Mouse (Mus musculus) liver, embryonic 15.5 days (tissue): ENCODE measurements at regions not wholly inside any gene's neighbourhood (a gene's known extent, or its start where the extent isn't known, plus 50 kb on each side); places are given as distances from the start of the nearest gene placed in this dataset.

Experiments used
- ATAC-seq: fragments of 200-750 bp; cut with Nextera tagmentation; 2 replicates; pipeline ENCODE4 v1.8.0; 2017; ENCODE audit warnings: moderate number of reproducible peaks, mild to moderate bottlenecking, moderate library complexity; ENCODE audit not compliant: insufficient read depth
- H3K27ac ChIP-seq: fragments of 300-500 bp; sonication (generic); replicated peaks from 2 replicates; pipeline ENCODE4 v1.5.1; 2015; ENCODE audit warnings: mild to moderate bottlenecking, inconsistent platforms
- H3K27me3 ChIP-seq: fragments of 300-500 bp; sonication (generic); 2 replicates; pipeline ENCODE4 v1.6.1; 2015; ENCODE audit warnings: mild to moderate bottlenecking, inconsistent platforms
- H3K36me3 ChIP-seq: fragments of 300-500 bp; sonication (generic); replicated peaks from 2 replicates; pipeline ENCODE4 v1.6.1; 2015; ENCODE audit warnings: moderate library complexity, mild to moderate bottlenecking, inconsistent platforms
- H3K4me1 ChIP-seq: fragments of 300-500 bp; sonication (generic); replicated peaks from 2 replicates; pipeline ENCODE4 v1.6.1; 2015; ENCODE audit warnings: inconsistent platforms
- H3K4me2 ChIP-seq: fragments of 300-500 bp; sonication (generic); 2 replicates; pipeline ENCODE4 v1.6.1; 2015; ENCODE audit warnings: moderate library complexity, mild to moderate bottlenecking, inconsistent platforms
- H3K4me3 ChIP-seq: fragments of 300-500 bp; sonication (generic); replicated peaks from 2 replicates; pipeline ENCODE4 v1.5.1; 2015; ENCODE audit warnings: mild to moderate bottlenecking, inconsistent platforms
- H3K9ac ChIP-seq: fragments of 300-500 bp; sonication (generic); 2 replicates; pipeline ENCODE4 v1.6.1; 2015; ENCODE audit warnings: moderate library complexity, mild to moderate bottlenecking, inconsistent platforms
- H3K9me3 ChIP-seq: fragments of 300-500 bp; sonication (generic); replicated peaks from 2 replicates; pipeline ENCODE4 v1.6.1; 2016; ENCODE audit warnings: inconsistent platforms
- WGBS: fragments of 180-500 bp; shearing (Covaris S2); methylation state at CpG from one replicate; pipeline ENCODE4 v1.1.7; 2015; ENCODE audit warnings: mixed read lengths; ENCODE audit not compliant: insufficient replicate concordance; 5-methylcytosine and 5-hydroxymethylcytosine counted together

DNA sequence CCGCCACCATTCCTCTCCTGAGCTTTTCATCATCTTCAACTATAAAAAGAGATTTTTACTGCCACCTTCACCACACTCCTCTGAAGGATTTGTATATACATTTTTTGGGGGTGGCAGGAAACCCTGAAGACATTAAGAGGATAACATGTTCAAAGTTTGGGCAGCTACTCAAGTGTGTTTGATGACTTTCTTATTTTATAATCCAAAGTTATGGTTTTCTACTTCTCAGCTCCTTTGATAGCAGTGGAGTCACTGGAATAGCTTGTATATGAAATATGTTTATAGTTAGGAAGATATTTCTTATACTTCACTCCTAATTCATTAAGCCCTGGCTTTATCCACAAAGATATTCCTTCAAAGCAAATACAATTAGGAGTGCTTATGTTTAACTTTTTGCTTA is 229.5 kb upstream of the Lcorl start:
- H3K4me3 ChIP-seq: no peak overlapping the region
- no peak overlapping the region for H3K4me2 ChIP-seq
- H3K9ac ChIP-seq: no peak overlapping the region
- 65% methylated on average over 1 of the region's 1 CpGs for WGBS
- no peak overlapping the region for H3K27ac ChIP-seq
- no peak for ATAC-seq
- H3K36me3 ChIP-seq: no peaks in the 10 kb centered on the region
- H3K27me3 ChIP-seq: no peaks in the 10 kb centered on the region
- H3K9me3 ChIP-seq: no peaks in the 10 kb centered on the region
- H3K4me1 ChIP-seq: no peaks in the 10 kb centered on the region

DNA sequence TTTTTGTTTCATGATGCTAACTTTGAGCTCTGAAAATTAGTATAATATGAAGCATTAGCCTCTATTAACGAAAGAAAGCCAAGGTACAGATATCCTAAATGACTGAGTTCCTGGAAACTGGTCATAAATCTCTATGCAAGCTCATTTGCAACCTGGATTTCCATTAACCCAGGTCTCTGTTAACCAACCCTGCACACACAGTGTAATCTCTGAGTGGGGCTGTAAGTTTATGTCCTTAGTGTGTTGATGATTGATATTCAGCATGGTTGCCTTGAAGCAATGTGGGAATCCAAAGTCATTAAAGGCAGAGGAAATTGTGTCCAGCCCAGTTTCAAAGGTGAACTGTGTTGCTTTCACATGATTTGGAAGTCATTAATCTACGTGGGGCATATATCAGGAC is 225.9 kb upstream of the Lcorl start:
- H3K9me3 ChIP-seq: no peaks in the 10 kb centered on the region
- H3K4me1 ChIP-seq: no peaks in the 10 kb centered on the region
- H3K4me3 ChIP-seq: no peak overlapping the region
- 51% methylated on average over 2 of the region's 2 CpGs for WGBS
- ATAC-seq: no peak
- no peaks in the 10 kb centered on the region for H3K27me3 ChIP-seq
- no peak overlapping the region for H3K27ac ChIP-seq
- no peaks in the 10 kb centered on the region for H3K36me3 ChIP-seq
- no peak overlapping the region for H3K9ac ChIP-seq
- H3K4me2 ChIP-seq: no peak overlapping the region

DNA sequence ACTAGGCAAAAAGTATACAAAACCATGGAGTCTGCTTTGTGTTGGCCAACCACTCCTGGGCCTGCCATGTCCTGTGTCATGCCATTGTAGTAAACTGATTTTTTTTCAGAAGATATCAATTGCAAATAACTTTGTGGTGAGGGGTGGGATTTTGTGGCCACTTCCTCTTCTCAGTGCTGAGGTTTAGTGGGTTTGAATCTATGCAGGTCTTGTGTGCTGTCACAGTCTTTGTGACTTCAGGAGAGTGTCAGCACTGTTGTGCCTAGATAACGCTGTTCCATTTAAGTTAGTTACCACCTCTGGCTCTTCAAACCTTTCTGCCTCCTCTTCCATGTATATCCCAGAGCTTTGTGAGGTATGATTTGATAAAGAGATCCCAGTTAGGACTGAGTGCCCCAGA is 216.3 kb upstream of the Lcorl start:
- no peak overlapping the region for H3K9ac ChIP-seq
- no peaks in the 10 kb centered on the region for H3K27me3 ChIP-seq
- H3K9me3 ChIP-seq: no peaks in the 10 kb centered on the region
- no peaks in the 10 kb centered on the region for H3K4me1 ChIP-seq
- no peak overlapping the region for H3K27ac ChIP-seq
- ATAC-seq: no peak
- no peak overlapping the region for H3K4me3 ChIP-seq
- WGBS: 15% methylated on average over 1 of the region's 1 CpGs
- no peaks in the 10 kb centered on the region for H3K36me3 ChIP-seq
- no peak overlapping the region for H3K4me2 ChIP-seq

DNA sequence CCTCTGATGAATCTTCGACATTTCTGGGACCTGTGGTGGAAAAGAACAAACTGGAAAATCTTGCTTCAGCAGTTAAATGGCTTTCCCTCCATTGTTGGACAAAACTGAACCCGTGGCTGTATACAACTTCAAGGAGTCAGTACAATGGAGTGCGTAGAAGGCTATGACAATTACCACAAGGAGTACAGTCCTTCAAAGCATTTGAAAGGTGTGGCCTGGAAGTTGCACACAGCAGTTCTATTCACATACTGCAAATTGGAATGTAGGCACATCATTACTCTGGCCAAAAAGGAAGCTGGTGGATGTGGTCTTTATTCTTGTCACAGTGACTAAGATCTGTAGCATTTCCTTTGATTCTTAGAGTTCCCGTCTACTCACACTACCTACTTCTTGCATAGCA is 215.7 kb upstream of the Lcorl start:
- Histone ChIP-seq H3K9ac (no peak overlapping the region), H3K4me2 (no peak overlapping the region), H3K9me3 (no peaks in the 10 kb centered on the region), H3K4me1 (no peaks in the 10 kb centered on the region), H3K27ac (no peak overlapping the region), H3K36me3 (no peaks in the 10 kb centered on the region), H3K27me3 (no peaks in the 10 kb centered on the region), H3K4me3 (no peak overlapping the region)
- 23% methylated on average over 4 of the region's 4 CpGs for WGBS
- ATAC-seq: no peak

DNA sequence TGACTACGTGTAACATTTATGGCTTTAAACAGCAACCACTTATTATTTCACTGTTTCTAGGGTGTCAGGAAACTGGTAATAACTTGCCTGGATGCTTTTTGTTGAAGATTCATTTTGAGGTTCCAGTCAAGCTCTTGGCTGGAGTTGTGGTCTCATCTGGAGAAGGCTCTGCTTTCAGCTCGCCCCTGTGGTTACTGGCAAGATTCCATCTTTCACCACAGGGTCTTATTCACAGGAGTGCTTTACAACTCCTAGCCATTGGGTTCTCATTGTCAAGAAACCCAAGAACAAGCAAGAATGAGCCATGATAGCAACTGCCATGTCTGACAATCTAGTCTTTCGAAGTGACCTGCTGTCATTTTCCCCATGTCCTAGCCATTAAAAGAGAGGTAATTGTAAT is 202.5 kb upstream of the Lcorl start:
- Histone ChIP-seq H3K27ac (no peak overlapping the region), H3K4me3 (no peak overlapping the region), H3K27me3 (no peaks in the 10 kb centered on the region), H3K4me1 (no peaks in the 10 kb centered on the region), H3K9ac (no peak overlapping the region), H3K4me2 (no peak overlapping the region), H3K9me3 (0 out of 2 replicates have a peak, but pooled peaks cover 4% of the 10 kb centered on the region), H3K36me3 (no peaks in the 10 kb centered on the region)
- ATAC-seq: no peak
- WGBS: 52% methylated on average over 3 of the region's 3 CpGs

DNA sequence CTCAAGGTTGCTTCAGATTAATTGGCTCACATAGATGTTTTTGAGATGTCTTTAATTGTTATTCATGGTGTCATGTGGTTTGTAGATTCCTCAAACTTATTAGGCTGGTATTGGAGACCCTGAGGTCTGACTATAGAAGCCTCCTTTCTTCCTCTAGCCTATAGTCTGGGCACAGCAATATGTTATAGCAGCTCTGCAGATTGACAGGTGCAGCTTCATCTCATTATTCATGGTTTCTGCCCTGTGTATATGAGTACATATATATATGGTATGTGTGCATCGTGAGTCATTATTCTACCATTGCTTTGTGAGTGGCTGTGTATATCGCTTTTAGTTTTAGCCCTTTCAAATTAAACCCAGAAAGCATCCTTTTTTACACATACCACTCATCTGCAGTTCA is 197.4 kb upstream of the Lcorl start:
- Histone ChIP-seq H3K36me3 (no peaks in the 10 kb centered on the region), H3K27me3 (no peaks in the 10 kb centered on the region), H3K4me3 (no peak overlapping the region), H3K27ac (no peak overlapping the region), H3K4me2 (no peak overlapping the region), H3K9me3 (no peaks in the 10 kb centered on the region), H3K9ac (no peak overlapping the region), H3K4me1 (no peaks in the 10 kb centered on the region)
- no peak for ATAC-seq
- 65% methylated on average over 2 of the region's 2 CpGs for WGBS

DNA sequence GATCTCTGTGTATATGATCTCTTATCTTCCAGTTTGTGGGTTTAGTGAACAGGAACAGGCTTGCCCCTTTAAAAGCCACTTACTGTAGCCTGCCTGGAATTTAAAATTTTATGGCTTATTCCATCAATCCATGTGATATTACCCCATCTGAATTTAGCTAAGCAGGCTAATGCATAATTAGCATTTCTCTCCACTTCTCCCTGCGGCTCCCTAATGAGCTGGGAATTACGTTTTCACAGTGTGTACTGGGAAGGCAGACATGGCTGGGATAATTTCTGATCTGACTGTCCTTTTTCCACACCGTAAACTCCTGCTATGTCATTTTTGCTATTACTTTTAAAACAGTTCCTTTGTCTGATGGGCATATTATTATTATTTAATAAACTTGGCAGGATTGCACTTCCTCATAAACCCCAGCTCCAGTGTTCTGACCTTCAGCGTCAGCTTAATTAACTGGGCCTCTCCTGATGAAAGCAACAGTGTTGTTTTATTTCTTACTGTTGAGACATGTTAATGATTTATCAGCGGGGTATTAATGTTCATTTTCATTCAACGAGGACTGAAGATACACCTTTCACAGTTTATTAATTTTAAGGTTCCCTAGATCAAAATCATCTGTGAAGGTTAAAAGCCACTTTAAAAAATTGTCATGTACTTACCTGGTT is 185.4 kb upstream of the Lcorl start:
- ATAC-seq: no peak
- WGBS: 62% methylated on average over 6 of the region's 6 CpGs
- Histone ChIP-seq H3K4me1 (no peaks in the 10 kb centered on the region), H3K9ac (no peak overlapping the region), H3K27me3 (no peaks in the 10 kb centered on the region), H3K27ac (no peak overlapping the region), H3K4me3 (no peak overlapping the region), H3K9me3 (no peaks in the 10 kb centered on the region), H3K36me3 (no peaks in the 10 kb centered on the region), H3K4me2 (no peak overlapping the region)

DNA sequence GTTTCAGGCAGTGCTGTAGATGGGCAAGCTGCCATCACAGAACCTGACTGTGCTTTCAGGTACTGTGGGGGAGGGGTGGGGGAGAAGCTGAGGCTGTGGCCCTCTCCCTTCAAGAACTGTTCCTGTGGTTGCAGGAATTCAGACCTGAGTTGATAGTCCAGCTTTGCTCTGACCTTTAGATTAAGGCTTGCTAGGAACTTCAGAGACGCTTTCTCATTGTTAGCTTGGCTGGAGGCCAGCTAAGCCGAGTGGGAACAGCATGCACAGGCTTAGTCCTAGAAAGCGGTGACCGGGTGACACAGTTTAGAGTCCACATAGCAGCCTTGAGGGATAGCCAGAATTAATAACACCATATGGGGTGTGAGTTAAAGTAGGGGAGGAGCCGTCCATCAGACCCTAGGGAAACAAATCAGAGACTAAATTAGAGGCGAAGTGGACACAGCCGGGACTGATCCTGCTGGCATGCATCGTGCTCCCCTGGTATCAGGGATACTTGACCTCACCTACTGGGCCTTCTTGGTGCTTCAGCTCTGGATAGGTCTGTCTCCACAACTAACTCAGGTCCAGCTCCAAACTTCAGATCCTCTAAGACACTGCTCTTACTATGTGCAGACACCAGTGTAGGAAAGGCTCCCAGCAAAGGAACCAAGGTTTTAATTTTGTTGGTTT is 175.7 kb upstream of the Lcorl start:
- Histone ChIP-seq H3K4me3 (no peak overlapping the region), H3K4me2 (no peak overlapping the region), H3K4me1 (no peaks in the 10 kb centered on the region), H3K9ac (no peak overlapping the region), H3K36me3 (no peaks in the 10 kb centered on the region), H3K9me3 (no peaks in the 10 kb centered on the region), H3K27ac (no peak overlapping the region), H3K27me3 (no peaks in the 10 kb centered on the region)
- peak; percentile 51; the same call in 1 of the 2 replicates for ATAC-seq
- 63% methylated on average over 8 of the region's 8 CpGs for WGBS

DNA sequence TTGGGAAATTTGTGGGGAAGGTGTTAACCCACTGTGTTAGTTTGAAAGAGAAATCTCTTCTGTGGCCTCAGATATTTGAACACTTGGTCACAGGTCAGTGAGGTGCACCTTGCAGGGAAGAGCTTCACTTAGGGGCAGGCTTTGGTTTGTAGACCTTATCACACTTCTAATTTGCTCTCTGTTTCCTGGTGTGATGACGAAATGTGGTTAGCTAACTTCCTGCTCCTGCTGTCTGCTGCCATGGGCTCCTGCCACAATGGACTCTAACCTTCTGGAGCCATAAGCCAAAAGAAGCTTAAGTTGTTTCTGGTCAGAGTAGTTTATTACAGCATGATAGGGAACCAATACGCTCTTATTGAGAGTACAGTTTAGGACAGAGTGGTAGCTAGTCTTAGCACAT is 174.8 kb upstream of the Lcorl start:
- Histone ChIP-seq H3K4me3 (no peak overlapping the region), H3K27ac (no peak overlapping the region), H3K4me2 (no peak overlapping the region), H3K36me3 (no peaks in the 10 kb centered on the region), H3K9ac (no peak overlapping the region), H3K27me3 (no peaks in the 10 kb centered on the region), H3K4me1 (no peaks in the 10 kb centered on the region), H3K9me3 (no peaks in the 10 kb centered on the region)
- ATAC-seq: no peak
- 28% methylated on average over 2 of the region's 2 CpGs for WGBS

DNA sequence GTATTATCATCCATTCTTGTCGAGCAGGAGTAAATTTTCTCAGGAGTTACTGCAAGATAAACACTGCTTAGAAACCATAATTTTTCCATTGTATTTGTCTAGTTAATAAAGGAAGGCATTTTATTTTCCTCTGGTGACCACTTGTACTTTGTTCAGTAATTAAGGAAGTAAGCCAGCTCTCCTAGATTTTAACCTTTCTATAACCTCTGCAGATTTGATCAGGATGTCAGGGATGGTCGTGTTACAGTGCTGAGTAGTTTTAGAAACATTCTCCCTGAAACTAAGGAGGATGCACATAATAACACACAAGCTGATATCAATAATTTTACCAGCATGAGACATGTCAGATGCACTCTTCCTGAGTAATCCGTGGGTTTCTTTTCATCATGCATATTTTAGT is 166.7 kb upstream of the Lcorl start:
- no peak for ATAC-seq
- no peak overlapping the region for H3K9ac ChIP-seq
- WGBS: 16% methylated on average over 3 of the region's 3 CpGs
- H3K9me3 ChIP-seq: no peaks in the 10 kb centered on the region
- no peaks in the 10 kb centered on the region for H3K4me1 ChIP-seq
- no peak overlapping the region for H3K27ac ChIP-seq
- no peaks in the 10 kb centered on the region for H3K27me3 ChIP-seq
- H3K4me3 ChIP-seq: no peak overlapping the region
- no peak overlapping the region for H3K4me2 ChIP-seq
- H3K36me3 ChIP-seq: no peaks in the 10 kb centered on the region

DNA sequence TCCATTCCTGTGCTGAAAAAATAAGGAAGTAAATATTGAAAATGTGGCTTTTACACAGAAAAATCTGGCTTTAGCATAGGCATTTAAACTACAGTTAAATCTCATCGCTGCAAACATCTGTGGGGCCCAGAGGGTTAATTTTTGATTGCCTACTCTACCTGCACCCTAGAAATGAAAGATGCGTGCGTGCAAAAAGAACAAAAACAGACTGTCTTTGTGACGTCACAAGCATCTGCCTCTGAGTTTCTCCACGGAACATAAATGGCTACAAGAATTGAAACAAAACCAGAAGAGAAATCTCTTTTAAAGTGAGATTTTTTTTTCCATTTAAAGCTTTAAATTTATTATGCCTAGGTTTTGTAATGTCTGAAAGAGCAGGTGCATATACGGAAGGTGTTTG is 166.0 kb upstream of the Lcorl start:
- ATAC-seq: no peak
- no peaks in the 10 kb centered on the region for H3K27me3 ChIP-seq
- H3K36me3 ChIP-seq: no peaks in the 10 kb centered on the region
- WGBS: 61% methylated on average over 6 of the region's 6 CpGs
- no peak overlapping the region for H3K4me3 ChIP-seq
- H3K4me1 ChIP-seq: no peaks in the 10 kb centered on the region
- no peak overlapping the region for H3K4me2 ChIP-seq
- no peak overlapping the region for H3K9ac ChIP-seq
- no peak overlapping the region for H3K27ac ChIP-seq
- H3K9me3 ChIP-seq: no peaks in the 10 kb centered on the region

DNA sequence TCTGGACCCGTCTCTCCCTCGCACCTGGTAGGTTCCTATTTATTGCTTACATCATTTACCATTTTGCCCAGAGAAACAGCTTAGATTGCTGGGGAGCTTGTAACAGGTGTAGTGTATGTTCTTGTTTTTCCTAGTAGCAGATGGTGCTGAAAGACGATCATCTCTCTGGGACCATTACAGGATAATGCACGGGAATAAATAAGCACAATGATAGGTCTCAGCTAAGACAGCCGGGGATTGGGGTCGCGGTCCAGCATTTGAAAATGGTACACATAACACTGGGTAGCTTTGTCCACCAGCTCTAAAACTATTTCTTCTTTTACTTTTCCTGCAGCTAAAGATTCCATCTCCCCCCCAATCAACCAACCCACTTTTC is 164.6 kb upstream of the Lcorl start:
- 73% methylated on average over 7 of the region's 7 CpGs for WGBS
- H3K4me1 ChIP-seq: no peaks in the 10 kb centered on the region
- ATAC-seq: no peak

More for the DNA sequence above, 164.6 kb upstream of the Lcorl start:
- Histone ChIP-seq H3K27me3 (no peaks in the 10 kb centered on the region), H3K9me3 (no peaks in the 10 kb centered on the region), H3K9ac (no peak overlapping the region), H3K36me3 (no peaks in the 10 kb centered on the region), H3K27ac (no peak overlapping the region), H3K4me3 (no peak overlapping the region), H3K4me2 (no peak overlapping the region)
